Mouse (Mus musculus) ES-Bruce4 (cell line): ENCODE measurements around the gene Mid1.

ENCODE experiments used
- CTCF ChIP-seq: IDR thresholded peaks from one replicate; pipeline ENCODE4 v1.8.1; 2011; ENCODE audit warnings: low read depth, low read length
- EP300 ChIP-seq: IDR thresholded peaks from 2 replicates; pipeline ENCODE4 v1.6.1; 2011; ENCODE audit warnings: low read depth, low read length; ENCODE audit not compliant: insufficient read depth
- POLR2A ChIP-seq: IDR thresholded peaks from one replicate; pipeline ENCODE4 v1.8.1; 2011; ENCODE audit warnings: low read length; ENCODE audit not compliant: insufficient read depth

GRCm38 (mm10) chrX:169950596-169950995 lies 265.6 kb downstream of the Mid1 start:
- no peak for TF ChIP-seq POLR2A
- no peak for TF ChIP-seq CTCF
- no peak for TF ChIP-seq EP300
